Mouse (Mus musculus): ENCODE results near the gene Syt16.

GRCm38 (mm10) chr12:73954785-73955184, 42.7 kb upstream of the Syt16 start:
- no peak for TF ChIP-seq CTCF (IDR thresholded peaks at IDR 0.05; ENCODE audit: control insufficient read depth, insufficient read depth, insufficient read length)
- TF ChIP-seq MAX (IDR thresholded peaks at IDR 0.05), result no peak
- no peak for TF ChIP-seq MYOD1 (IDR thresholded peaks at IDR 0.05; ENCODE audit: control insufficient read depth, insufficient read length, low read depth)
- no peak for TF ChIP-seq MYOG (IDR thresholded peaks at IDR 0.05; ENCODE audit: control insufficient read depth, extremely low read depth, insufficient read length)
